Comparison of ENCODE assay signal across 9 mouse cellular contexts in genomic region chrX:8948130-8948805, GRCm38 (mm10). TPM values are rescaled to one million over a fixed set of nuclear protein-coding genes. Genes with fewer than 3 reads are reported as not detected.
DNase-seq lines count a peak whose midpoint lies in the region; ATAC-seq and TF ChIP-seq lines count a peak whose summit lies in the region.
"Not testable (repeated sequence)": the region's sequence is repeated elsewhere in the genome, so short reads cannot be mapped to it uniquely, and the experiment has no call there.
"Had no signal": no experiment of that assay in that cellular context is flagged by ENCODE, and none has a peak within 500 bp of the region (broad histone marks: within the 10 kb centered on the region; RNA-seq: fewer than 3 reads in every experiment).

No protein-coding gene starts in this region.

- H3K36me3 ChIP-seq in embryonic facial prominence, embryonic 14.5 days (ENCODE audit: control insufficient read depth, insufficient read depth, low read length); kidney, postnatal 0 days (ENCODE audit: insufficient read depth, low read length); limb, embryonic 14.5 days (ENCODE audit: control insufficient read depth, insufficient read depth, low read length); stomach, embryonic 15.5 days: not testable (repeated sequence)

- H3K9me3 ChIP-seq in embryonic facial prominence, embryonic 14.5 days (ENCODE audit: control insufficient read depth, low read length); kidney, postnatal 0 days (replicated peaks; ENCODE audit: low read length); limb, embryonic 14.5 days (ENCODE audit: control insufficient read depth, low read length); stomach, embryonic 15.5 days: not testable (repeated sequence)

- peak; percentile 85 for TF ChIP-seq CTCF in kidney, postnatal 0 days (IDR thresholded peaks at IDR 0.05; ENCODE audit: low read depth)

- not testable (repeated sequence) for H3K4me3 ChIP-seq in embryonic facial prominence, embryonic 14.5 days (ENCODE audit: low read depth, low read length); kidney, postnatal 0 days (replicated peaks; ENCODE audit: low read depth, low read length); limb, embryonic 14.5 days (replicated peaks; ENCODE audit: low read length); stomach, embryonic 15.5 days (replicated peaks)

- not testable (repeated sequence) for H3K27me3 ChIP-seq in embryonic facial prominence, embryonic 14.5 days (replicated peaks; ENCODE audit: control insufficient read depth, insufficient read depth, low read length); kidney, postnatal 0 days (ENCODE audit: insufficient read depth, low read length); limb, embryonic 14.5 days (ENCODE audit: control insufficient read depth, insufficient read depth, low read length); stomach, embryonic 15.5 days (replicated peaks)

- not testable (repeated sequence) for H3K9ac ChIP-seq in embryonic facial prominence, embryonic 14.5 days (ENCODE audit: low read depth, low read length); kidney, postnatal 0 days (ENCODE audit: low read depth, low read length); limb, embryonic 14.5 days (ENCODE audit: low read depth, low read length, severe bottlenecking); stomach, embryonic 15.5 days

- ATAC-seq in embryonic facial prominence, embryonic 14.5 days (ENCODE audit: low read depth); kidney, postnatal 0 days (replicated peaks; ENCODE audit: low FRiP score, low read depth); limb, embryonic 14.5 days (ENCODE audit: low FRiP score, low read depth): not testable (repeated sequence)
- peak; percentile 47; the same call in 1 of the 2 replicates for ATAC-seq in stomach, embryonic 15.5 days (ENCODE audit: insufficient read depth, low FRiP score, low read depth)

- not testable (repeated sequence) for H3K27ac ChIP-seq in embryonic facial prominence, embryonic 14.5 days (replicated peaks; ENCODE audit: low read depth, low read length); kidney, postnatal 0 days; limb, embryonic 14.5 days (replicated peaks; ENCODE audit: low read depth, low read length); stomach, embryonic 15.5 days

- not testable (repeated sequence) for TF ChIP-seq POLR2A in limb, embryonic 14.5 days (IDR thresholded peaks at IDR 0.05; ENCODE audit: borderline replicate concordance, extremely low read depth, insufficient read depth, insufficient read length)

- WGBS in embryonic facial prominence, embryonic 14.5 days: 20% methylated on average over 6 of the region's 7 CpGs
- WGBS in kidney, postnatal 0 days: 16% methylated on average over 6 of the region's 7 CpGs
- WGBS in limb, embryonic 14.5 days: 20% methylated on average over 5 of the region's 7 CpGs
- WGBS in stomach, embryonic 15.5 days: 17% methylated on average over 7 of the region's 7 CpGs

- peak; percentile 65 for DNase-seq in A20 (ENCODE audit: low read depth, low spot score)
- peak; percentile 32 to 43 for DNase-seq in adrenal gland, postnatal 4 days (ENCODE audit: low spot score in 2 of 2)
- peak; percentile 76 for DNase-seq in embryonic facial prominence, embryonic 14.5 days (ENCODE audit: low spot score)
- DNase-seq in heart, adult 8-10 months (ENCODE audit: low spot score): peak; percentile 72
- peak; percentile 70 for DNase-seq in kidney, postnatal 0 days (ENCODE audit: low spot score)
- DNase-seq in limb, embryonic 14.5 days (ENCODE audit: low spot score): peak; percentile 79
- peak; percentile 32 to 43 for DNase-seq in natural killer cell, adult 2 months (ENCODE audit: low spot score in 2 of 2)

- H3K4me2 ChIP-seq in embryonic facial prominence, embryonic 14.5 days (ENCODE audit: low read depth, low read length); kidney, postnatal 0 days (ENCODE audit: low read length); limb, embryonic 14.5 days (replicated peaks; ENCODE audit: low read depth, low read length, severe bottlenecking); stomach, embryonic 15.5 days: not testable (repeated sequence)

- not testable (repeated sequence) for H3K4me1 ChIP-seq in embryonic facial prominence, embryonic 14.5 days (ENCODE audit: control insufficient read depth, insufficient read depth, low read length); kidney, postnatal 0 days (replicated peaks; ENCODE audit: insufficient read depth, low read length); limb, embryonic 14.5 days (ENCODE audit: control insufficient read depth, insufficient read depth, low read length); stomach, embryonic 15.5 days

RNA-seq across cellular contexts. Expression of gene Fthl17b, which starts 14.5 kb away (rescaled TPM):
- not detected for total RNA-seq in adrenal gland, postnatal 4 days (2021)
- not detected in 2 replicates for polyA plus RNA-seq in embryonic facial prominence, embryonic 14.5 days (2014; fragmentation: Nextera tagmentation; extraction: Ambion mirVana)
- total RNA-seq in heart, adult 8-10 months (2022): not detected
- not detected in 2 replicates for polyA plus RNA-seq in kidney, postnatal 0 days (2015; fragmentation: Nextera tagmentation; extraction: Ambion mirVana)
- not detected in 2 replicates for polyA plus RNA-seq in limb, embryonic 14.5 days (2012; rRNA removed)
- polyA plus RNA-seq in limb, embryonic 14.5 days (2014; fragmentation: Nextera tagmentation; extraction: Ambion mirVana): not detected in 2 replicates
- polyA plus RNA-seq in stomach, embryonic 15.5 days (2015; fragmentation: Nextera tagmentation; extraction: Ambion mirVana): not detected in 2 replicates
- polyA plus RNA-seq: intestine, embryonic 16.5 days had no signal

RNA-seq across cellular contexts. Expression of gene Fthl17c, which starts 28.1 kb away (rescaled TPM):
- not detected for total RNA-seq in adrenal gland, postnatal 4 days (2021)
- polyA plus RNA-seq in embryonic facial prominence, embryonic 14.5 days (2014; fragmentation: Nextera tagmentation; extraction: Ambion mirVana): not detected in 2 replicates
- not detected for total RNA-seq in heart, adult 8-10 months (2022)
- not detected in 2 replicates for polyA plus RNA-seq in kidney, postnatal 0 days (2015; fragmentation: Nextera tagmentation; extraction: Ambion mirVana)
- not detected in 2 replicates for polyA plus RNA-seq in limb, embryonic 14.5 days (2012; rRNA removed)
- not detected in 2 replicates for polyA plus RNA-seq in limb, embryonic 14.5 days (2014; fragmentation: Nextera tagmentation; extraction: Ambion mirVana)
- not detected in 2 replicates for polyA plus RNA-seq in stomach, embryonic 15.5 days (2015; fragmentation: Nextera tagmentation; extraction: Ambion mirVana)
- polyA plus RNA-seq: intestine, embryonic 16.5 days had no signal

RNA-seq across cellular contexts. Expression of gene Fthl17d, which starts 38.3 kb away (rescaled TPM):
- total RNA-seq in adrenal gland, postnatal 4 days (2021): not detected
- not detected in 2 replicates for polyA plus RNA-seq in embryonic facial prominence, embryonic 14.5 days (2014; fragmentation: Nextera tagmentation; extraction: Ambion mirVana)
- not detected for total RNA-seq in heart, adult 8-10 months (2022)
- polyA plus RNA-seq in kidney, postnatal 0 days (2015; fragmentation: Nextera tagmentation; extraction: Ambion mirVana): not detected in 2 replicates
- not detected in 2 replicates for polyA plus RNA-seq in limb, embryonic 14.5 days (2012; rRNA removed)
- not detected in 2 replicates for polyA plus RNA-seq in limb, embryonic 14.5 days (2014; fragmentation: Nextera tagmentation; extraction: Ambion mirVana)
- polyA plus RNA-seq in stomach, embryonic 15.5 days (2015; fragmentation: Nextera tagmentation; extraction: Ambion mirVana): not detected in 2 replicates
- polyA plus RNA-seq: intestine, embryonic 16.5 days had no signal

RNA-seq across cellular contexts. Expression of gene B630019K06Rik, which starts 56.1 kb away (rescaled TPM):
- 10 to 100 TPM; 12.7 to 15.0 TPM for total RNA-seq in adrenal gland, postnatal 4 days (2021)
- 4.0 and 4.8 TPM in 2 replicates for polyA plus RNA-seq in embryonic facial prominence, embryonic 14.5 days (2014; fragmentation: Nextera tagmentation; extraction: Ambion mirVana)
- 1 to 10 TPM in 3 of 4 experiments, under 1 TPM in 1; 0.80 to 1.2 (median 1.0) TPM for total RNA-seq in heart, adult 8-10 months (2022)
- polyA plus RNA-seq in kidney, postnatal 0 days (2015; fragmentation: Nextera tagmentation; extraction: Ambion mirVana): 4.3 and 4.9 TPM in 2 replicates
- 6.9 and 9.7 TPM in 2 replicates for polyA plus RNA-seq in limb, embryonic 14.5 days (2012; rRNA removed)
- polyA plus RNA-seq in limb, embryonic 14.5 days (2014; fragmentation: Nextera tagmentation; extraction: Ambion mirVana): 5.6 and 7.4 TPM in 2 replicates
- polyA plus RNA-seq in stomach, embryonic 15.5 days (2015; fragmentation: Nextera tagmentation; extraction: Ambion mirVana): 3.9 and 4.1 TPM in 2 replicates
